Mouse (Mus musculus): ENCODE results near the gene Prim2. TPM values are rescaled to one million over a fixed set of nuclear protein-coding genes. Genes with fewer than 3 reads are reported as not detected.

Prim2 gene
- total RNA-seq (2021) (1 to 10 TPM; 2.3 TPM), polyA plus RNA-seq (2012; rRNA removed) (1.1 and 2.8 TPM in 2 replicates)
- long read RNA-seq, partial matches to known transcripts = 0 of 1 reads
- long read RNA-seq, other reads (novel, unspliced or antisense) = 0 of 1 reads

GRCm38 (mm10) chr1:33669708-33670141 is at the start of gene Prim2:
Prim2 (minus strand) TSS chr1:33669795.
- Histone ChIP-seq H3K9ac (ENCODE audit: low read depth, low read length) (peak within 1 kb of the TSS; percentile 78), H3K27ac (peak within 1 kb of the TSS; percentile 75)

GRCm38 (mm10) chr1:33717636-33718035 is 48.0 kb upstream of the Prim2 start:
- intact Hi-C loops (cut with DNase I) = loop anchor here (2.0 kb wide), 1 partner anchor 49 kb away; the partner anchor contains the start of gene Prim2
- no peaks in the 10 kb centered on the region for H3K79me2 ChIP-seq (replicated peaks; ENCODE audit: control insufficient read depth, insufficient read depth, low read length)
- WGBS = 87% methylated on average over 1 of the region's 1 CpGs

More at GRCm38 (mm10) chr1:33669708-33670141, at the start of gene Prim2:
- Histone ChIP-seq H3K79me2 (replicated peaks; ENCODE audit: control insufficient read depth, insufficient read depth, low read length) (no peaks in the 10 kb centered on the region), H3K4me3 (peak within 1 kb of the TSS; percentile 83), H3K36me3 (ENCODE audit: control insufficient read depth, insufficient read depth, low read length) (no peaks in the 10 kb centered on the region), H3K27me3 (ENCODE audit: control insufficient read depth, insufficient read depth, low read length) (no peaks in the 10 kb centered on the region), H3K4me1 (ENCODE audit: control insufficient read depth, insufficient read depth, low read length) (peaks cover 2% of the 10 kb centered on the region; the same call in 1 of the 2 replicates)
- intact Hi-C loops (cut with DNase I) = loop anchor here (2.0 to 5.0 kb wide), 2 partner anchors 47 to 143 kb away; partner anchors contain the start of gene Zfp451
- DNase-seq = peak; percentile 89 to 94
- under 1% methylated on average over 26 of the region's 26 CpGs for WGBS
- TF ChIP-seq CTCF (IDR thresholded peaks at IDR 0.05) = peak; percentile 28; the same call in 1 of the 2 replicates
- 0 out of 2 replicates have a peak, but pooled peaks have one; percentile 25 for TF ChIP-seq EP300 (IDR thresholded peaks at IDR 0.05; ENCODE audit: insufficient read depth, low read depth, low read length)
- TF ChIP-seq POLR2A (IDR thresholded peaks at IDR 0.05; ENCODE audit: insufficient read depth, low read depth, low read length) = peak; percentile 93

GRCm38 (mm10) chr1:33714796-33715195 is 45.2 kb upstream of the Prim2 start:
- no peak overlapping the region for H3K4me3 ChIP-seq
- no peaks in the 10 kb centered on the region for H3K4me1 ChIP-seq (ENCODE audit: control insufficient read depth, insufficient read depth, low read length)
- no peaks in the 10 kb centered on the region for H3K36me3 ChIP-seq (ENCODE audit: control insufficient read depth, insufficient read depth, low read length)
- H3K27me3 ChIP-seq (ENCODE audit: control insufficient read depth, insufficient read depth, low read length) = no peaks in the 10 kb centered on the region
- intact Hi-C loops (cut with DNase I) = no loop called here
- 3% methylated on average over 10 of the region's 10 CpGs for WGBS
- H3K9ac ChIP-seq (ENCODE audit: low read depth, low read length) = no peak overlapping the region
- H3K79me2 ChIP-seq (replicated peaks; ENCODE audit: control insufficient read depth, insufficient read depth, low read length) = no peaks in the 10 kb centered on the region
- H3K27ac ChIP-seq = no peak overlapping the region
- TF ChIP-seq CTCF (IDR thresholded peaks at IDR 0.05) (no peak), EP300 (IDR thresholded peaks at IDR 0.05; ENCODE audit: insufficient read depth, low read depth, low read length) (no peak), POLR2A (IDR thresholded peaks at IDR 0.05; ENCODE audit: insufficient read depth, low read depth, low read length) (no peak)
- DNase-seq = no peak

More at GRCm38 (mm10) chr1:33717636-33718035, 48.0 kb upstream of the Prim2 start:
- no peaks in the 10 kb centered on the region for H3K4me1 ChIP-seq (ENCODE audit: control insufficient read depth, insufficient read depth, low read length)
- H3K36me3 ChIP-seq (ENCODE audit: control insufficient read depth, insufficient read depth, low read length) = no peaks in the 10 kb centered on the region
- no peak for DNase-seq
- no peak overlapping the region for H3K27ac ChIP-seq
- H3K4me3 ChIP-seq = no peak overlapping the region
- no peaks in the 10 kb centered on the region for H3K27me3 ChIP-seq (ENCODE audit: control insufficient read depth, insufficient read depth, low read length)
- H3K9ac ChIP-seq (ENCODE audit: low read depth, low read length) = no peak overlapping the region
- TF ChIP-seq EP300 (IDR thresholded peaks at IDR 0.05; ENCODE audit: insufficient read depth, low read depth, low read length) = no peak
- TF ChIP-seq POLR2A (IDR thresholded peaks at IDR 0.05; ENCODE audit: insufficient read depth, low read depth, low read length) = no peak
- TF ChIP-seq CTCF (IDR thresholded peaks at IDR 0.05) = no peak

GRCm38 (mm10) chr1:33712026-33712425 is 42.4 kb upstream of the Prim2 start:
- Histone ChIP-seq H3K4me1 (ENCODE audit: control insufficient read depth, insufficient read depth, low read length) (no peaks in the 10 kb centered on the region), H3K4me3 (no peak overlapping the region), H3K27me3 (ENCODE audit: control insufficient read depth, insufficient read depth, low read length) (no peaks in the 10 kb centered on the region), H3K79me2 (replicated peaks; ENCODE audit: control insufficient read depth, insufficient read depth, low read length) (no peaks in the 10 kb centered on the region), H3K36me3 (ENCODE audit: control insufficient read depth, insufficient read depth, low read length) (no peaks in the 10 kb centered on the region), H3K27ac (no peak overlapping the region), H3K9ac (ENCODE audit: low read depth, low read length) (no peak overlapping the region)
- WGBS = 78% methylated on average over 5 of the region's 5 CpGs
- DNase-seq = peak in 1 of 2 experiments; percentile 16
- TF ChIP-seq EP300 (IDR thresholded peaks at IDR 0.05; ENCODE audit: insufficient read depth, low read depth, low read length) (no peak), POLR2A (IDR thresholded peaks at IDR 0.05; ENCODE audit: insufficient read depth, low read depth, low read length) (no peak), CTCF (IDR thresholded peaks at IDR 0.05) (no peak)
- intact Hi-C loops (cut with DNase I) = no loop called here

GRCm38 (mm10) chr1:33709615-33710014 is 40.0 kb upstream of the Prim2 start:
- TF ChIP-seq POLR2A (IDR thresholded peaks at IDR 0.05; ENCODE audit: insufficient read depth, low read depth, low read length) (no peak), CTCF (IDR thresholded peaks at IDR 0.05) (no peak), EP300 (IDR thresholded peaks at IDR 0.05; ENCODE audit: insufficient read depth, low read depth, low read length) (no peak)
- Histone ChIP-seq H3K79me2 (replicated peaks; ENCODE audit: control insufficient read depth, insufficient read depth, low read length) (no peaks in the 10 kb centered on the region), H3K4me1 (ENCODE audit: control insufficient read depth, insufficient read depth, low read length) (no peaks in the 10 kb centered on the region), H3K27ac (no peak overlapping the region), H3K27me3 (ENCODE audit: control insufficient read depth, insufficient read depth, low read length) (no peaks in the 10 kb centered on the region), H3K36me3 (ENCODE audit: control insufficient read depth, insufficient read depth, low read length) (no peaks in the 10 kb centered on the region), H3K4me3 (no peak overlapping the region), H3K9ac (ENCODE audit: low read depth, low read length) (no peak overlapping the region)
- 34% methylated on average over 2 of the region's 2 CpGs for WGBS
- DNase-seq = no peak
- intact Hi-C loops (cut with DNase I) = no loop called here

GRCm38 (mm10) chr1:33701244-33701643 is 31.6 kb upstream of the Prim2 start:
- intact Hi-C loops (cut with DNase I) = no loop called here
- Histone ChIP-seq H3K36me3 (ENCODE audit: control insufficient read depth, insufficient read depth, low read length) (no peaks in the 10 kb centered on the region), H3K27ac (no peak overlapping the region), H3K4me1 (ENCODE audit: control insufficient read depth, insufficient read depth, low read length) (no peaks in the 10 kb centered on the region), H3K4me3 (no peak overlapping the region), H3K79me2 (replicated peaks; ENCODE audit: control insufficient read depth, insufficient read depth, low read length) (no peaks in the 10 kb centered on the region), H3K9ac (ENCODE audit: low read depth, low read length) (no peak overlapping the region), H3K27me3 (ENCODE audit: control insufficient read depth, insufficient read depth, low read length) (no peaks in the 10 kb centered on the region)
- TF ChIP-seq CTCF (IDR thresholded peaks at IDR 0.05) (no peak), EP300 (IDR thresholded peaks at IDR 0.05; ENCODE audit: insufficient read depth, low read depth, low read length) (no peak), POLR2A (IDR thresholded peaks at IDR 0.05; ENCODE audit: insufficient read depth, low read depth, low read length) (no peak)
- DNase-seq = no peak
- WGBS = 74% methylated on average over 3 of the region's 3 CpGs

Data from heart, adult 2 months (tissue).